9 mouse cellular contexts compared by ENCODE assay signal in the genomic region with DNA sequence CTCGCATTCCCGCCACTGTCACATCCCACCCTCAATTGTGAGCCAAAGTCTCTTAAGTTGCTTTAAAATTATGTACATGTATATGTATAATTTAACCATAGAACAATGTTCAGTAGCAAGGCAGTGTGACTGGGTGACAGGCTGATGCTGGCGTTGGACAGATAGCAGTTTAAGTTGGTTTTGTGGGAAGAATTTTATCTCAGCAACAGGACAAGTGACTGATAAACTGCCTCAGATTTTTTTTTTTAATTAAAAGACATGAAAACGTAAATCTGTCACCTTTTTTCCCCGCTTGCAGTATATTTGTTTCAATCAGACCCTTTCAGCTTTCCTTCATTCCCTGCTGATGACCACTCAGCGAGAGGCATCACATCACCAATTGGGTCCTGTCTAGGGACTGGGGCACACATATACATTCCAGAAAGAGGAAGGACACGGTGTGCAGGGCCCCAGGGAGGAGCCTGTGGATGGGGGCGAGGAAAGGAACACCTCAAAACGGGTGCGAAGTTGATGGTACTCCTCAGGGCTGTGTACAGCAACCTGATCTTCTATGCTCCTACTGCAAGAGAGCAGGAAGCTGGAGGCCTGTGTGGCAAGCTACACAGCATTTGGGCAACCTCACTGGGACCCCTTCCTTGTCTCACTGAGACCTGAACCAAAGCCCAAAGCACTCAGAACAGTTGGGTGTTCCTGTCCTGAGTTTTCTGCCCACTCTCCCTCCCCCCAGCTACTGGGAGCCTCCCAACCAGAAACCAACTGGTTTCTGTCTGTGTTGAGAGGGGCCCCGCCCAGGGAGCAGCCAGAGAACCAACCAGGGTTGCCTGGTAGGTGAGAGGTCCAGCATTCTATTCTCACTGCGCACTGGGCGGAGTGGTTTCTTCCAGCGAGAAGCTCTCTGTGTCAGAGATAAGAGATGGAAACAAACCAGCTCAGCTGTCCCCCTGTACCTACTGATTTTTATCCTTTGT. TPM values are rescaled to one million over a fixed set of nuclear protein-coding genes. Genes with fewer than 3 reads are reported as not detected.
DNase-seq lines count a peak whose midpoint lies in the region; ATAC-seq and TF ChIP-seq lines count a peak whose summit lies in the region.
"Had no signal": no experiment of that assay in that cellular context is flagged by ENCODE, and none has a peak within 500 bp of the region (broad histone marks: within the 10 kb centered on the region; RNA-seq: fewer than 3 reads in every experiment).

No protein-coding gene starts in this region.

- H3K4me1 ChIP-seq in intestine, embryonic 16.5 days (ENCODE audit: control insufficient read depth, insufficient read depth, low read length) = peaks cover 6% of the 10 kb centered on the region; the same call in 1 of the 2 replicates

- H3K36me3 ChIP-seq in intestine, embryonic 16.5 days (ENCODE audit: control insufficient read depth, insufficient read depth, low read length) = no peaks in the 10 kb centered on the region
- H3K36me3 ChIP-seq: hindbrain, embryonic 12.5 days had no signal

- H3K27ac ChIP-seq in intestine, embryonic 16.5 days (ENCODE audit: low read length) = no peak overlapping the region
- H3K27ac ChIP-seq in gastrocnemius, adult 2 months = no peak overlapping the region
- H3K27ac ChIP-seq: hindbrain, embryonic 12.5 days had no signal

- no peaks in the 10 kb centered on the region for H3K27me3 ChIP-seq in intestine, embryonic 16.5 days (replicated peaks; ENCODE audit: control insufficient read depth, insufficient read depth, low read length)
- H3K27me3 ChIP-seq: hindbrain, embryonic 12.5 days had no signal

- TF ChIP-seq CTCF in gastrocnemius, adult 2 months (IDR thresholded peaks at IDR 0.05) = no peak

- 60% methylated on average over 14 of the region's 14 CpGs for WGBS in intestine, embryonic 16.5 days

- peak; percentile 1 for DNase-seq in gastrocnemius, postnatal 25 days
- DNase-seq in gastrocnemius, adult 18-20 months (ENCODE audit: low spot score) = no peak
- peak; percentile 67 for DNase-seq in ZHBTc4 (ENCODE audit: low read depth, low spot score)
- no peak for DNase-seq in cerebellum, adult 8-10 months
- no peak for DNase-seq in gastrocnemius, adult 2 months
- DNase-seq in spleen, postnatal 36 days (ENCODE audit: low spot score in 2 of 2) = no peak

- ATAC-seq in intestine, embryonic 16.5 days = peak; percentile 69
- ATAC-seq in megakaryocyte progenitor cell, adult 5-6 weeks (replicated peaks; ENCODE audit: poor library complexity) = peak; percentile 38

- H3K9me3 ChIP-seq in intestine, embryonic 16.5 days (ENCODE audit: control insufficient read depth, low read length) = no peaks in the 10 kb centered on the region
- H3K9me3 ChIP-seq: hindbrain, embryonic 12.5 days had no signal

- intact Hi-C loops in gastrocnemius, adult 2 months (cut with DNase I) = no loop called here

- no peak overlapping the region for H3K9ac ChIP-seq in intestine, embryonic 16.5 days (ENCODE audit: low read depth, low read length)
- H3K9ac ChIP-seq: hindbrain, embryonic 12.5 days had no signal

- no peak overlapping the region for H3K4me2 ChIP-seq in intestine, embryonic 16.5 days (ENCODE audit: low read depth, low read length)

- no peak overlapping the region for H3K4me3 ChIP-seq in intestine, embryonic 16.5 days (ENCODE audit: low read length)
- H3K4me3 ChIP-seq in gastrocnemius, adult 2 months = no peak overlapping the region
- H3K4me3 ChIP-seq: hindbrain, embryonic 12.5 days had no signal

RNA-seq across cellular contexts. Expression of a gene that starts 15.1 kb away (rescaled TPM):
- total RNA-seq in gastrocnemius, postnatal 25 days (2021) = 10 to 100 TPM; 36.6 to 43.5 TPM
- total RNA-seq in gastrocnemius, adult 18-20 months (2021) = 10 to 100 TPM; 42.8 to 45.3 TPM
- 37.9 and 39.7 TPM in 2 replicates for polyA plus RNA-seq in intestine, embryonic 16.5 days (2015; fragmentation: Nextera tagmentation; extraction: Ambion mirVana)
- total RNA-seq in megakaryocyte progenitor cell, adult 5-6 weeks (2015) = 15.9 and 18.9 TPM in 2 replicates
- total RNA-seq in megakaryocyte progenitor cell, adult 5-6 weeks (2017) = 13.3 and 13.9 TPM in 2 replicates
- 10 to 100 TPM; 40.7 to 49.0 TPM for total RNA-seq in gastrocnemius, adult 2 months (2021)

RNA-seq across cellular contexts. Expression of a gene that starts 42.1 kb away (rescaled TPM):
- 10 to 100 TPM; 31.7 to 43.5 TPM for total RNA-seq in gastrocnemius, postnatal 25 days (2021)
- 10 to 100 TPM; 46.7 to 48.2 TPM for total RNA-seq in gastrocnemius, adult 18-20 months (2021)
- polyA plus RNA-seq in intestine, embryonic 16.5 days (2015; fragmentation: Nextera tagmentation; extraction: Ambion mirVana) = 17.9 and 20.8 TPM in 2 replicates
- total RNA-seq in megakaryocyte progenitor cell, adult 5-6 weeks (2015) = 42.2 and 58.9 TPM in 2 replicates
- total RNA-seq in megakaryocyte progenitor cell, adult 5-6 weeks (2017) = 44.1 and 63.1 TPM in 2 replicates
- 10 to 100 TPM; 41.2 to 53.5 TPM for total RNA-seq in gastrocnemius, adult 2 months (2021)

Comparison
In these comparisons a context has a peak if more than half of its experiments do, and no peak if none do; other contexts are left out.
1. DNase-seq: peak in gastrocnemius, postnatal 25 days (single experiment) and ZHBTc4 (single experiment); none in gastrocnemius, adult 18-20 months (single experiment), cerebellum, adult 8-10 months (single experiment), gastrocnemius, adult 2 months (single experiment) and spleen, postnatal 36 days (0 of 2).